Mouse (Mus musculus) kidney, postnatal 14 days (tissue): Measurements from ENCODE around the gene Aurkaip1.

ENCODE experiments used
- DNase-seq: peaks from one replicate; pipeline ENCODE4 v3.0.0; 2022; ENCODE audit warnings: mixed read lengths

Gene Aurkaip1

GRCm38 (mm10) chr4:155830596-155830995, 476 bp upstream of the Aurkaip1 start:
- DNase-seq, result no peak

DNA sequence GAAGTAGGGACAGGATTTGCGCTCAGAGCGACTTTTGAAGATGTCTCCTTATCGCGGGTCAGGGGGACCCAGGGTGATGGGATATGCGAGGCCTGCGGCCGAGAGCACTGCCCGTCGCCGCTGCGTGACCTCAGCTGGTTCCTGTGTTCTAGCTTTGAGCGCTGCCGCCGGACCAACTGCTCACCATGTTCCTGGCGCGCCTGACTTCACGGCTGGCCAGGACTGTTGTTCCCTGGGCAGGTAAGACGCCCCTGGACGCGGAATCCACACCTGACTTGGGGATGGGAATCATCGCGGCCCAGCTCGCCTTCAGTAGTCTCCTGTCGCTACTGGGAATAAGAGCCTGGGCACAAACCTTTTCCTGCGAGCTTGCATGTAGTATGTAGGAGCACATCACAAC, 759 bp downstream of the Aurkaip1 start:
- peak; percentile 58 for DNase-seq

DNA sequence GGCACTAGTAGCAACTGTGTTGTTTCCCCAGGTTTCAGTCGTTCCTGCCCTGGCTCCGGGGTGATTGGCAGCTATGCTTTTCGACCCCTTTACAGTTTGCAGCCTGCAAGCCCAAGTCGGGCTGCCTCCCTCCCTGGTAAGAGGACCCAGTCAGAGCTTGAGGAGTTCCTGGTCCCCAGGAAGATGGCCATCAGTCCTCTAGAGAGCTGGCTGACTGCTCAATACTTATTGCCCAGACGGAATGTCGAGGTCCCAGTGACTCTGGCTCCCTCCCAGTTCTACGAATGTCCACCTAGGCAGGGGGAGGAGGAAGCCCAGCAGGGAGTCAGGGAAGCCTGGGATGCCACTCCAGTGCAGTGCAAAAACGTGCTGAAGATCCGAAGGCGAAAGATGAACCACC, 1.2 kb downstream of the Aurkaip1 start:
- DNase-seq, result no peak

GRCm38 (mm10) chr4:155833234-155833633, 2.2 kb downstream of the Aurkaip1 start:
- DNase-seq, result no peak

- DNase-seq, result peak; percentile 91
These were observed 2.8 kb downstream of the Aurkaip1 start for GRCm38 (mm10) chr4:155833836-155834235.

GRCm38 (mm10) chr4:155837404-155838010, 6.4 kb downstream of the Aurkaip1 start:
- DNase-seq, result peak; percentile 69

DNA sequence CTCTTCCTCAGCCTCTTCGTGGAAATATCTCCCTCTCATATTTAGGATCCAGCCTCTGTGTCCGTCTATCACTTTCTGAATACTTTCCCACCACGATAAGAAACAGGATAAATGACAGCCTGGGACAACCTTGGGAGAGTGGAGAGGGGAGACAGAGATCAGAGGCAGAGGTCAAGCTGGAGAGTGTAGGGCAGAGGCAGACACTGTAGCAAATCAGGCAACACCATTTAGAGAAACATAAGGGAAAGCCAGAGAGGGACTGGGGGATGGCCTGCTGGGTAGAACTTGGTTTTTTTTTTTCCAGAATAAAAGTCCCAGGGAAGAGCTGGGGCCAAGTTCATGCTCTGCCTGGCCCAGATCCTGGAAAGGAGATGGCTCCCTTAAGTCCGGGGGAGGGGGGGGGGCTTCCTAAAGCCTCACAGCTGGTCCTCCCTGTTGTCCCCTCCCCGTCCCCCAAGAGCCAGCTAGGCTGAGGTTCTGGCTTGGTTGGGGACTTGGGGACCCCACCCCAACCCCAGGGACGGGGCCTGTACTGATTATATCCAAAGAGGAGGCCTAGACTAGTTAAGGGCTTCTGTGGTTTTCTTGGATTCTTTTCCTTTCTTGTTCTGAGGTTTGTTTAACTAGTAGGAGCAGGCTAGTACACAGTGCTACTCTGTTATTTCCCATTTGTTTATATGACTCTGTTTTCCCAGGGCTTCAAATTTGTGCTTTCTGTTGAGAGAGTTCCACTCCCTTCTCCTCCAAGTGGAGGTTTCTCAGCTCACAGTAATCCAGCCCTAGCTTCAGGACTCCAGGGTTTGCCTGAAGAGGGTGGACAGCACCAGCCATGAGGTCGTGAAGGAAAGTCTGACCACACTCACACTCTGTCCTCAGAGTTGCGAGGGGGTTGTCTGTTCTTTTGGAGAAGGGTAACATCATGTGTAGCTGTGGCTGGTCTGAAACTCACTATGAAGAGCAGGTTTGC, 7.4 kb downstream of the Aurkaip1 start:
- peak; percentile 53 for DNase-seq

DNA sequence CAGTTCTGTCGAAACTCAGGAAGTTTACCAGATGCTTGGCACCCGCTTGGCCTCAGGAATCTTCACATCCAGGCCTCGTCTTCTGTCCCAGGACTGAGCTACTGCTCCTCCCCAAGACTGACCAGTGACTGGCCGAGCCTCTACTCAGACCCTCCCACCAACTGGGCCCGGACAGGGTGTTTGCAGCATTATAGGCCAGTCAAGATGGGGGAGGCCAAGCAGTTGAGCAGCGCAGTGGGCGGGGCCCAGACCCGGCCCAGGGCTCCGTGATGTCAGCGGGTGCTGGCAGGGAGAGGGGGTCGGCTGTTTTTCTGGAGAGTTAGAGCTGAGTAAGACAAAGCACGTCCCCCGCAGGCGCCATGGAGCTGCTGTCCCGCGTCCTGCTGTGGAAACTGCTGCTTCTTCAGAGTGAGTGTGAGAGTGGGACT, 8.4 kb downstream of the Aurkaip1 start, which contains the start of gene Mxra8:
TSS of gene Mxra8 (plus strand) at position 198 of the 428 bp plus-strand sequence.
- peak; percentile 94 for DNase-seq

DNA sequence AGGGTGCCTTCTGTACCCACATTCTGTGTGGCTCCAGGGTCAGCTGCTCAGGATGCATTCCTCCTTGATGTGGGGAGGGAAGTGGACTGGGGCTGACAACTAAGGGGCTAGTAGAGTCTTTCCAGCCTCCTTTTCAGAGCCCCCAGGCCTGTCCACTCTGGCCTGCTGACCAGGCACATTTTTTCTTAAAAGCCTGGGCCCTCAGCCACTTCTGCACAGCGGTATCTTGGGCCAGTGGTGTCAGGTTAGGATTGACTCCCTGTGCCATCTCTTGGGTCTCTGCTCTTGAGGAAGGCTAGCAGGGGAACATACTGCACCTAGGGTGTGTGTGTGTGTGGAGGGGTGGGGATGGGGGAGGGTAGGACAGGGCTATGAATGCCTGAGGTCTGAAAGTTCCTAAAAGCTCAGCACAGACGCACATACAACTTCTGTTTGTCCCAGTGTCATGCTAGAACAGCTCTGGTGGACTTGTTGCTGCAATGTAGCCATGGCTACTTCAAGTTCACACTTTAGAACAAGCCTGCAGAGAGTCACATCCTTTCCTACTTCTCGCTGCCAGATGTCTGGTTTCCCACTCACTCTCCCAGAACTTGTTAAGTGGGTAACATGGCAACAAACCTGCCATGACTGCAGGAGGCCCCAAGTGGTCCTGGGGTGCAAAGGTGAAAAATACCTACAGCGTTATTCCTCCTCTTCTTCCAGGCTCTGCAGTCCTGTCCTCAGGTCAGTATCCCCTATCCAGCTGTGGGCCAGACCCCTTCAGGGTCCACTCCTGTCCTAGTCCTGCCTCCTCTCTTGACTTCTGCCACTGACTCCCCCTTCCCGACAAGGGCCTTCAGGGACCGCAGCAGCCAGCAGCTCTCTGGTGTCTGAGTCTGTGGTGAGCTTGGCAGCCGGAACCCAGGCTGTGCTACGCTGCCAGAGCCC, 9.3 kb downstream of the Aurkaip1 start:
- no peak for DNase-seq

- peak; percentile 79 for DNase-seq
These were observed 10.0 kb downstream of the Aurkaip1 start for GRCm38 (mm10) chr4:155841003-155841454.

- DNase-seq, result peak; percentile 16
These were observed 10.7 kb downstream of the Aurkaip1 start for GRCm38 (mm10) chr4:155841651-155842270.

- peak; percentile 64 for DNase-seq
These were observed 12.2 kb downstream of the Aurkaip1 start for GRCm38 (mm10) chr4:155843231-155843630.

DNA sequence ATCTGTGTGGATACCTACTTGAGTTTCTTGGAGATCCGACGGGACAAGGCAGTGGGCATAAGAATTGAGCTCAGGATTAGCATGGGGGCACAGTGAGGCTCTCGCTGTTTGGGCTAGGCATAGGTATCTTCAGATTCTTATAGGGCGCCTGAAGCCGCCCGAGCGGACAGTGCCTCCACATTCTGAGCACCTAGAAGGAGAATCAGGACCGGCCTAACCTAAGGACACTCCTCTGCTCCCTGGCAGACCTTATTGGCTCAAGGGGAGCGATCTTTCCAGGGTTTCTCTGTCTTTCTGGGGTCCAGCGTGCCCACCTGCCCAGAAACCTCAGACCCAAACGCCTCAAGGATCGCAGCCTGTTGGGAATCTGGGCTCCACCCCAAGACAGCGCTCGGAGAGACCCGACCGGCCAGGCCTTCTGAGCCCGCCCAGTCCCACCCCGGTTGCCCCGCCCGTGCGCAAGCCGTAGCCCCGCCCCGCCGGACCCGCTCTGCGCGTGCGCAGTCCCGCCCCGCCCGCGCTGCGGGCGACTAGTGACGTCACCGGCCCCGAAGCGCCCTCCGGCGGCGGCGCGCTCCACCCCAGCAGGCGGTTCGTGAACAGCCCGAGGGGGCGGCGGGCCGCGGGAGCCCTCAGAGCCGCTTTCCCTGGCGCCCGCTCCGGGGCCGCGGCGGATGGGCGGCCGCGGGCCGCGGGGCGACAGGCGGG, 16.0 kb downstream of the Aurkaip1 start, which contains the start of gene Dvl1:
TSS of gene Dvl1 (plus strand) at position 532 of the 708 bp plus-strand sequence.
- DNase-seq, result peak; percentile 96

- DNase-seq, result peak; percentile 69
These were observed 16.7 kb downstream of the Aurkaip1 start for GRCm38 (mm10) chr4:155847591-155848352.

DNA sequence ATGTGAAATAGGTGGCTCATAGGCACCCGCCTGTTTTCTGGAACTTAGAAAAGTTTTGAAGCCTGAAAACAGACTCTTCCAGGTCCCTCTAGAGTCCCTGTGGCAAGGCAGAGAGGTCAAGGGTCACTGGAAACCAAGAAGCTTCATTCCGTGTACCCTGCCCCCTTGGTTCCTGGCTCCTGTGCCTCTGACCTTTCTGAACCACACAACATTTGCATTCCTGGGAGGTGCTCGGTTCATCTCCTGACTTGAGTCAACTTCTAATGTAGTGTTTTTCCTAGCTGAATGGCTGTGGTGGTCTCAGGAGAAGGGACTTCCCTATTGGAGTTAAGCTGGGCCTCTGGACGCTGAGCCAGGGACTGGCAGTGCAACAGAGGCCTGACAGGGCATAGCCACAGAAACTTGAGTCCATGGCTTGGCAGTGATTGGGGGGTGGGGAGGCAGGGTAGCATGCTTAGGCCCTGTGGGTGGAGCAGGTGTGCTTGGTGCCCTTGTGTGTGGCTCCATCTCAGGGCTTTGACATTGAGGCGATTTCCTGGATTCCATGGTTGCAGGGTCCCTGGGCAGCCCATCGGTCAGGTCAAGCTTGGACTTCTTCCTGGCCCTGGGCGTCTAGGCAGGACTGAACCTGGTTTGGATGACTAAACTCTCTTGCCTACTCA, 17.5 kb downstream of the Aurkaip1 start:
- peak; percentile 69 for DNase-seq

DNA sequence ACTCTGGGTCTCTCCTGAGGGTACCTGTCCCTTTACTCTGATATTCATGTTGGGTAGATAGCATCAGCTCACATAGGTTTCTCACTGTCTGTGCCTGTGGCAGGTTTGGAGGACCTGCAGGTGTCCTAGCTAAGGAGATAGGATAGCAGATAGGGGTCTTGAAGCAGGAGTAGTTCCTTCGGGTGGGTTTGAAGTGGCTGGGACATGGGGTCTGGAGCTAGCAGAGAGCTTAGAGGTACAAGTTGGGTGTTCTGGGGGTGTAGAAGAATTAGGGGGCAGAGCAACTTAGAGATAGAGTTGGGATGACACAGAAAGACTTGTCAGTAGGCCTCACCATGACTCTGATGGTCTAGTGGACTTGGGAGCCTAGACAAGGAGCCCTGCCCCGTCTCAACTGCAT, 18.3 kb downstream of the Aurkaip1 start:
- DNase-seq, result no peak

DNA sequence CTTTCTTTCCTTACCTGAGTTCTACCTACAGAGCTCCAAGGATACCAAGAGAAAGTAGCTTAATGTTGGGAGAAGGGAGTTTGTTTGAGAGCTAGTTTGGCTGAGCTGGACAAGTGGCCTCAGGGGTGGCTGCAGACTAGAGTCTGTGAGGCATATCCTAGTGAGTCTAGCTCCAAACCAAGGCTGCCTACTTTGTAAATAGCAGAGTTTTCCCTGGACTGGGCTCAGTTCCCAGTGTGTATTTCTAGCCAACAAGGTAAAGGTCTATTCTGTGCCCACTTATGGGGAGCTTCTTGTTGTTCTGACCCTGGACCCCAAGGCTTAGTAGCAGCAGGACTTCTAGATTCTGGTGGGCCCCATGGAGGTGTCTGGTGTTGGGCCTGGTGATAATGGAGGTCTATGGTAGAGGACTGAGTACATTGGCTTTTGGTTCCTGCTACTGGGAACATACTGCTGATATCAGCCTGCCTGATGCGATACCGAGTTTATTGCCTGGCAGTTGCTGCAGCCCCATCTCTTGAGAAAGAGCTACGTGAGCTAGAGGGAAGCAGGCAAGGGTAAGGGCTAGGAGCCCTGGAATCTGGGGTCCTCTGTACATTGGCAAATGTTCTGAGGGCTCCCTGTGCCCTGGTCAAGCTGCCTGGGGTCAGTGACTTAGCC, 18.9 kb downstream of the Aurkaip1 start:
- peak; percentile 55 for DNase-seq

DNA sequence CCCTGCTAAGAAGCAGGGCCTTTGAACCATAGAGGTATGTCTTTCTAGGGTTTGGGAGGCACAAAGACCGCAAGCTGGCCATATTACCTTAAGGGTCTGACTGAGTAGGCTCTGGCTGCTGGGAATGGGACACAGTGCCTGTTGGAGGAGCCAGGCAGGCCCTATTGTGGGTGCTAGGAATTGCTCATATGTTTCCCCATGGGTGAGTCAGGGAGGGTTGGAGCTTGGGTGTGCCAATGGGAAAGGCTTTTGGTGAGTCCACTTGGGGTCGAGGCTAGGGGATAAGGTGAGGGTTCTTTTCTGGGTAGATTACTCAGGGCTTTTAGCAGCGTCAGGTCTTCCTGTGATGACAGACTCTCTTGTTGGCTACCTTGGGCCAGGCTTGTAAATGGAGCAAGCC, 20.3 kb downstream of the Aurkaip1 start:
- no peak for DNase-seq

DNA sequence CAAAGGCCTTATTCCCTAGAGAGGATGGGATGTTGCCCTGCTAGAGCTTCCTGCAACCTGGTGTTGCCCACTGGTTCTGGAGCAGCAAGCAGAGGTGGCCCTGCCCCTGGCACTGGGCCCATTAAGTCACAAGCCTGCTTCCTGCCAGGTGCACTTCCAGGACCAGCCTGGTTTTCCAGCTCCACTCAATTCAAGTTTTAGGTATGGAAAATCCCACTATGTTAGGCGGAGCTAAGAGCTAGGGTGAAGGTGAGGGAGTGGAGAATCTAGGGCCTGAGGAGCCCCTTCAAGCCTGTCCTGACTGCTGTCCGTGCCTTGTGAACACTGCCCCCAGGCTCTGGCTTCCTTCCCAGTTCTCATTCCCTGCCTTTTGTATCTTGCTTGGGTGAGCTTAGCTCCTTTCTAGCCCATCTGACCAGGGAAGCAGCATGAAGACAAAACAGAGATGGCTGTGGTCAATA, 20.9 kb downstream of the Aurkaip1 start:
- peak; percentile 79 for DNase-seq
